In the genomic region with DNA sequence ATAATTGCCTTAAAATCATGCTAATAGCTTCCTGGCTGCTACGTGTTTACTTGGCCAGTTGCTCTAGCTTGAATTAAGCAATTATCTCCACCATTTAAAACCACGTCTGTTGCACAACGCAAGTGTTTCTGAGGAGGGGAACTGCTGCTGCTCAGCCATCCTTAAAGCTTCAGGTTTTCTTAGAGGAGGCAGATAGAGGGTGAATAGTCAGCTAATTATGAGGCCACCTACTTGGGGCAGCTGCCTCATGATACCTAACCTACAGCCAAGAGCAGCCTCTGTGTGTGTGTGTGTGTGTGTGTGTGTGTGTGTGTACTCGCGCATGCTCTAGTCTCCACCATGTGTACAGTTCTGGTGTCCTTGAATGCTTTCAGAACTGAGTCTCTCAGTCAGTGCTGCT, we compare ENCODE assay signal across 17 mouse cellular contexts. TPM values are rescaled to one million over a fixed set of nuclear protein-coding genes. Genes with fewer than 3 reads are reported as not detected.
A peak's percentile ranks its signal among the peaks of the same experiment; 100 is the strongest.
DNase-seq lines count a peak whose midpoint lies in the region; ATAC-seq and TF ChIP-seq lines count a peak whose summit lies in the region.
"Had no signal": no experiment of that assay in that cellular context is flagged by ENCODE, and none has a peak within 500 bp of the region (broad histone marks: within the 10 kb centered on the region; RNA-seq: fewer than 3 reads in every experiment).

No protein-coding gene starts in this region.

- no peak for DNase-seq in forebrain, embryonic 10.5 days (ENCODE audit: extremely low spot score, low spot score)
- no peak for DNase-seq in midbrain, embryonic 14.5 days
- no peak for DNase-seq in midbrain, embryonic 11.5 days (ENCODE audit: low spot score, missing footprints)
- no peak for DNase-seq in liver
- DNase-seq in heart, adult 2 months: no peak
- no peak for DNase-seq in gastrocnemius, adult 8-10 months (ENCODE audit: low spot score in 2 of 2)
- DNase-seq: adrenal gland, adult 8-10 months; gastrocnemius, postnatal 10 days; kidney, adult 8-10 months; lung, adult 2 months; thymus, postnatal 14 days had no signal

- peak; percentile 33 for ATAC-seq in forebrain, embryonic 13.5 days
- ATAC-seq in midbrain, embryonic 14.5 days (ENCODE audit: low FRiP score, low TSS enrichment): no peak
- no peak for ATAC-seq in midbrain, embryonic 11.5 days (ENCODE audit: low FRiP score)
- peak; percentile 34 for ATAC-seq in forebrain, embryonic 16.5 days

- H3K27me3 ChIP-seq in forebrain, embryonic 13.5 days: peaks cover 9% of the 10 kb centered on the region; the same call in 1 of the 2 replicates
- peaks cover 23% of the 10 kb centered on the region for H3K27me3 ChIP-seq in forebrain, embryonic 10.5 days (ENCODE audit: poor library complexity, severe bottlenecking)
- H3K27me3 ChIP-seq in midbrain, embryonic 14.5 days (ENCODE audit: control insufficient read depth, insufficient read depth, low read length): no peaks in the 10 kb centered on the region
- no peaks in the 10 kb centered on the region for H3K27me3 ChIP-seq in midbrain, embryonic 11.5 days (ENCODE audit: control insufficient read depth, insufficient read depth, low read length)
- no peaks in the 10 kb centered on the region for H3K27me3 ChIP-seq in forebrain, embryonic 16.5 days (replicated peaks; ENCODE audit: control insufficient read depth, insufficient read depth, low read length)
- H3K27me3 ChIP-seq in heart, adult 2 months (ENCODE audit: control insufficient read depth, insufficient read depth, low read length): no peaks in the 10 kb centered on the region; the same call in none of the 2 replicates

- no peaks in the 10 kb centered on the region for H3K79me2 ChIP-seq in heart, adult 2 months (replicated peaks; ENCODE audit: control insufficient read depth, insufficient read depth, low read length)

- 34% methylated on average over 5 of the region's 5 CpGs for WGBS in forebrain, embryonic 13.5 days
- 54% methylated on average over 5 of the region's 5 CpGs for WGBS in forebrain, embryonic 10.5 days
- WGBS in midbrain, embryonic 14.5 days: 65% methylated on average over 5 of the region's 5 CpGs
- WGBS in midbrain, embryonic 11.5 days: 73% methylated on average over 5 of the region's 5 CpGs
- WGBS in forebrain, embryonic 16.5 days: 14% methylated on average over 5 of the region's 5 CpGs
- WGBS in heart, adult 2 months: 83% methylated on average over 5 of the region's 5 CpGs

- intact Hi-C loops in heart, adult 2 months (cut with DNase I): no loop called here

- H3K4me1 ChIP-seq in forebrain, embryonic 13.5 days: peaks cover 25% of the 10 kb centered on the region
- H3K4me1 ChIP-seq in forebrain, embryonic 10.5 days: peaks cover 33% of the 10 kb centered on the region
- H3K4me1 ChIP-seq in midbrain, embryonic 14.5 days (ENCODE audit: control insufficient read depth, insufficient read depth, low read length): 0 out of 2 replicates have a peak, but pooled peaks cover 15% of the 10 kb centered on the region
- peaks cover 4% of the 10 kb centered on the region; the same call in 1 of the 2 replicates for H3K4me1 ChIP-seq in midbrain, embryonic 11.5 days (ENCODE audit: control insufficient read depth, insufficient read depth, low read length)
- peaks cover 16% of the 10 kb centered on the region; the same call in 1 of the 2 replicates for H3K4me1 ChIP-seq in forebrain, embryonic 16.5 days (replicated peaks; ENCODE audit: control insufficient read depth, insufficient read depth, low read length)
- H3K4me1 ChIP-seq in heart, adult 2 months (ENCODE audit: control insufficient read depth, insufficient read depth, low read length): no peaks in the 10 kb centered on the region

- no peak for TF ChIP-seq EP300 in heart, adult 2 months (IDR thresholded peaks at IDR 0.05; ENCODE audit: insufficient read depth, low read depth, low read length)

- no peak overlapping the region for H3K9ac ChIP-seq in forebrain, embryonic 13.5 days
- H3K9ac ChIP-seq in midbrain, embryonic 14.5 days (replicated peaks; ENCODE audit: low read length): no peak overlapping the region
- H3K9ac ChIP-seq in midbrain, embryonic 11.5 days (ENCODE audit: low read length): no peak overlapping the region
- no peak overlapping the region for H3K9ac ChIP-seq in forebrain, embryonic 16.5 days (replicated peaks; ENCODE audit: low read depth, low read length)
- H3K9ac ChIP-seq in heart, adult 2 months (ENCODE audit: low read depth, low read length): no peak overlapping the region
- H3K9ac ChIP-seq: heart, embryonic 12.5 days; limb, embryonic 15.5 days had no signal

- H3K27ac ChIP-seq in forebrain, embryonic 13.5 days: no peak overlapping the region
- H3K27ac ChIP-seq in forebrain, embryonic 10.5 days: no peak overlapping the region
- no peak overlapping the region for H3K27ac ChIP-seq in midbrain, embryonic 14.5 days (replicated peaks; ENCODE audit: low read depth, low read length)
- H3K27ac ChIP-seq in midbrain, embryonic 11.5 days (ENCODE audit: low read depth, low read length): no peak overlapping the region
- H3K27ac ChIP-seq in forebrain, embryonic 16.5 days (ENCODE audit: low read length): no peak overlapping the region
- no peak overlapping the region for H3K27ac ChIP-seq in heart, adult 2 months
- H3K27ac ChIP-seq: limb, embryonic 15.5 days had no signal

- 0 out of 2 replicates have a peak overlapping the region, but pooled peaks have one; percentile 0 for H3K4me2 ChIP-seq in forebrain, embryonic 13.5 days
- peak overlapping the region; percentile 28 for H3K4me2 ChIP-seq in midbrain, embryonic 14.5 days (ENCODE audit: low read length)
- H3K4me2 ChIP-seq in midbrain, embryonic 11.5 days: no peak overlapping the region
- peak overlapping the region; percentile 13; the same call in 1 of the 2 replicates for H3K4me2 ChIP-seq in forebrain, embryonic 16.5 days (ENCODE audit: low read length)
- H3K4me2 ChIP-seq: heart, embryonic 12.5 days; limb, embryonic 15.5 days had no signal

- H3K4me3 ChIP-seq in forebrain, embryonic 13.5 days: no peak overlapping the region
- no peak overlapping the region for H3K4me3 ChIP-seq in forebrain, embryonic 10.5 days
- no peak overlapping the region for H3K4me3 ChIP-seq in midbrain, embryonic 14.5 days (replicated peaks; ENCODE audit: low read depth, low read length)
- H3K4me3 ChIP-seq in midbrain, embryonic 11.5 days (ENCODE audit: low read depth, low read length): no peak overlapping the region
- no peak overlapping the region for H3K4me3 ChIP-seq in forebrain, embryonic 16.5 days (replicated peaks; ENCODE audit: low read length)
- H3K4me3 ChIP-seq in heart, adult 2 months: no peak overlapping the region
- H3K4me3 ChIP-seq: heart, embryonic 12.5 days; limb, embryonic 15.5 days had no signal

- H3K9me3 ChIP-seq in forebrain, embryonic 13.5 days (replicated peaks): no peaks in the 10 kb centered on the region
- no peaks in the 10 kb centered on the region for H3K9me3 ChIP-seq in forebrain, embryonic 10.5 days
- H3K9me3 ChIP-seq in midbrain, embryonic 14.5 days (ENCODE audit: control insufficient read depth, low read length): no peaks in the 10 kb centered on the region
- no peaks in the 10 kb centered on the region for H3K9me3 ChIP-seq in midbrain, embryonic 11.5 days (ENCODE audit: control insufficient read depth, low read length)
- no peaks in the 10 kb centered on the region for H3K9me3 ChIP-seq in forebrain, embryonic 16.5 days (ENCODE audit: control insufficient read depth, low read length)
- H3K9me3 ChIP-seq: heart, embryonic 12.5 days; limb, embryonic 15.5 days had no signal

- no peaks in the 10 kb centered on the region for H3K36me3 ChIP-seq in forebrain, embryonic 13.5 days (ENCODE audit: poor library complexity, severe bottlenecking)
- no peaks in the 10 kb centered on the region for H3K36me3 ChIP-seq in forebrain, embryonic 10.5 days (replicated peaks)
- H3K36me3 ChIP-seq in midbrain, embryonic 14.5 days (ENCODE audit: control insufficient read depth, insufficient read depth, low read length): no peaks in the 10 kb centered on the region
- H3K36me3 ChIP-seq in midbrain, embryonic 11.5 days (ENCODE audit: control insufficient read depth, insufficient read depth, low read length): no peaks in the 10 kb centered on the region
- H3K36me3 ChIP-seq in forebrain, embryonic 16.5 days (ENCODE audit: control insufficient read depth, insufficient read depth): no peaks in the 10 kb centered on the region
- H3K36me3 ChIP-seq in heart, adult 2 months (ENCODE audit: control insufficient read depth, insufficient read depth, low read length): no peaks in the 10 kb centered on the region
- H3K36me3 ChIP-seq: heart, embryonic 12.5 days; limb, embryonic 15.5 days had no signal

- TF ChIP-seq POLR2A in heart, adult 2 months (IDR thresholded peaks at IDR 0.05; ENCODE audit: insufficient read depth, low read depth, low read length): no peak

- TF ChIP-seq CTCF in heart, adult 2 months (IDR thresholded peaks at IDR 0.05): no peak

RNA-seq across cellular contexts. Expression of a gene that starts 3.5 kb away (rescaled TPM):
- polyA plus RNA-seq in forebrain, embryonic 13.5 days (2015; fragmentation: Nextera tagmentation; extraction: Ambion mirVana): 34.2 and 34.9 TPM in 2 replicates
- 7.9 and 9.4 TPM in 2 replicates for polyA plus RNA-seq in forebrain, embryonic 10.5 days (2016; fragmentation: Nextera tagmentation; extraction: Ambion mirVana)
- 79.0 and 83.9 TPM in 2 replicates for polyA plus RNA-seq in midbrain, embryonic 14.5 days (2014; fragmentation: Nextera tagmentation; extraction: Ambion mirVana)
- polyA plus RNA-seq in midbrain, embryonic 11.5 days (2014; fragmentation: Nextera tagmentation; extraction: Ambion mirVana): 16.6 and 19.8 TPM in 2 replicates
- 34.9 and 52.5 TPM in 2 replicates for polyA plus RNA-seq in forebrain, embryonic 16.5 days (2015; fragmentation: Nextera tagmentation; extraction: Ambion mirVana)
- total RNA-seq in heart, adult 2 months (2021): under 1 TPM; 0.18 to 0.34 TPM
- 0.18 and 0.20 TPM in 2 replicates for polyA plus RNA-seq in heart, adult 2 months (2012; rRNA removed)
- total RNA-seq in gastrocnemius, adult 8-10 months (2022): under 1 TPM in 3 of 4 experiments, not detected in 1; 0.12 to 0.40 (median 0.21) TPM
- total RNA-seq: hematopoietic stem cell, adult 5-6 weeks; megakaryocyte progenitor cell, adult 5-6 weeks had no signal

Comparison
In these comparisons a context has a peak if more than half of its experiments do, and no peak if none do; other contexts are left out.
1. ATAC-seq: peak in forebrain, embryonic 13.5 days (single experiment) and forebrain, embryonic 16.5 days (single experiment); none in midbrain, embryonic 14.5 days (single experiment) and midbrain, embryonic 11.5 days (single experiment).